Mouse (Mus musculus): ENCODE results near the gene Mag.

The Mag gene

GRCm38 (mm10) chr7:30878950-30879349 lies 35.7 kb downstream of the Mag start:
- DNase-seq (ENCODE audit: low read depth, low spot score), result no peak

DNA sequence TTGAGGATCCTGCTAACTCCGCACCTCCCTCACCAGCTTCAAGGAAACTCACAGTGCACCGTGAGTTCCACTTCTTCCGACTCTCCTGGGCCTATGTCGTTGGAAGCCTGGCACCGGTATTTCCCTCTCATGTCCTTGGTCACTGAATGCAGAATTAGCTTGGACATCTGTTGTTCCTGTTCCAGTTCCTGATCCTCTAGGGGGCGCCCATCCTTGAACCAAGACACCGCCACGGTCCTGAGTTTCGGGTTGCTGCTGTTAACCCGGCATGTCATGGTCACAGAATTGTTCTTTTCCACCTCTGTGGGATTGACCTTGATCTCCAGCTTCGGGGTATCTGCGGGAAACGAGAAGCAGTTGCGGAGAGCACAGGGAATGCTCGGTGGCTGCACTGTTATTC lies 41.6 kb downstream of the Mag start:
- no peak for DNase-seq (ENCODE audit: low read depth, low spot score)

- DNase-seq (ENCODE audit: low read depth, low spot score), result no peak
Measured at GRCm38 (mm10) chr7:30863386-30863785, 51.3 kb downstream of the Mag start.

DNA sequence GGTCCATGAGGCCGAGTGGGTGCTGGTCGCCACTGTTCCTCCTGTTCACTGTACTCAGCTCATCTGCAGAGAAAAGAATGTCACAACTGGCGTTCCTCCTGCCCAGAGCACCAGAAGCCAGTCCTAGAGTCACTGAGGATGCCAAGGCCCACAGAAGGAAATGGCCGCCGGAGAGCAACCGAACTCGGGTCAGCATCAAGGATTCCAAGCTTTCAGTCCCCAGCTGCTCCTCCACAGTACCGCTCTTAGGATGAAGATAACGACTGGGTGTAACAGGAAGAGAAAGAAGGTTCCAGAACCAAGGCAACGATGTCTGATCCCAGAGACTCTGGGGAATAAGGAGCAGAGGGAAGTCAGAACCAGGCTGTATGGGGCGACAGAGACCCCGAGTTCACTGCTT lies 53.2 kb downstream of the Mag start, which contains the start of gene Ffar1:
Gene Ffar1, minus strand, starts transcription at position 101 of the 400 bp plus-strand sequence.
- no peak for DNase-seq (ENCODE audit: low read depth, low spot score)

DNA sequence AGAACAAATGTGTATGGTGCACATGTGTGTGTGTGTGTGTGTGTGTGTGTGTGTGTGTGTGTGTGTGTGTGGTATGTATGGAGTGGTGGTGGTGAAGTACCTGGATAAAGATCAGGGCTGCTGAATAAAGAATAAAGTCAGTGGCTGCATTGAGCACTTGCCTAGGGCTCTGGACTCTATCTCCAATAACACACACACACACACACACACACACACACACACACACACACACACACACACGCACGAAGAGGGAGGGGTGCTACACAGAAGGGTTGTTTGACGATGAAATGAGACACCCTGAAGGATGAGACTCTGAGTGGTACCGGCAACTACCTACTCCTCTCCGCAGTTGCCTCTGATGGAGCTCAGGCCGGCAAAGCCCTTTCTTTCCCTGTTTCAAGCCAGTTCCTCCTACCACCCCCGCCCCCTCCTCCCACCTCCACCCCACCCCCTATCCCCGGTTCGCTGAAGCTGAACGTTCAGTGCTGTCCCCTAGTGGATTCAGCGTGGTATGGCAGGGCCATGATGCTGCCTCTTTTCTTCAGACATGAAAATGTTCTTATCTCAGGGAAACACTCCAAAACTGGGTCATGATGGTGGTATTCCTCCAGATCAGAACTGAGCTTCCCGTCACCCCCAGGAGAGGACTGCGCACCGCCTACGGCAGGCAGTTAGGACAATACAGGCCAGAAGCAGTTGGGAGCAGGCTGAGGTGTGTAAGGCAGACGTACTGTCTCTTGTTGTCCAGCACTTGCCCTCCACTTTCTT lies 54.9 kb downstream of the Mag start:
- no peak for DNase-seq (ENCODE audit: low read depth, low spot score)

DNA sequence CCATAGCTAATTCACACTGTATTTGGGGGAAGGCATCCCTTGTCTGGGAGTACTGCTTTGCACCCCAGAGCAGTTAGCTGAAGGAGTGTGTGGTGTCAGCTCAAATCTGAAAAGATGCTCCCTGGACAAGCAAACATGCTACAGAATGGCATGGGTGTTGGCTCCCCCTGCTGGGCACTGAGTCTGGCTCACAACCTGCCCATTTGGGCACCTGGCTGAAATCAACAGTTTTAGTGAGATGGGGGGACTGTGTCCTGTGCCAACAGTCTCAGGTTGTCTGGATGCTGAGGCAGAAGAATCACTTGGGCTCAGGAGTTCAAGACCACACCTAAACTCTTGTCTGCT lies 55.4 kb downstream of the Mag start:
- no peak for DNase-seq (ENCODE audit: low read depth, low spot score)

GRCm38 (mm10) chr7:30857746-30858145 lies 56.9 kb downstream of the Mag start:
- DNase-seq (ENCODE audit: low read depth, low spot score), result no peak

- no peak for DNase-seq (ENCODE audit: low read depth, low spot score)
Measured at GRCm38 (mm10) chr7:30856078-30856477, 58.6 kb downstream of the Mag start, which contains the start of gene Ffar3. Gene Ffar3, minus strand, starts transcription at chr7:30856178.

DNA sequence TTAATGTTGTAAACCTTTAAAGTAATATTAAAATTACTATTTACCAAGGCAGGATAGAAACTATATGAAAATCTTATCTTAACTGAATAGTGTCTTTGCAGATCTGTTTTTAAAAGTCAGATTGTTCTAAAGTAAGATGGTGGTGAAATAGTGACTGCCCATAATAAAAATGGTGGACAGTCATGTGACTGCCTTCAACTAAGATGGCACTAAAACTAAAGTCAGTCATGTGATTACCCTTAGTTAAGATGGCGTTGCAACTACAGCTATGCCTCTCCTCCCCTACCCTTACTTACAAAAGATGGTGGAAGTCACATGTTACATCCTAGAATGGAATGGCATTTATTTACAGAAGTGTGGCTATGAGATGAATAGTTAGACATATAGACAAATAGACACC lies 63.3 kb downstream of the Mag start:
- no peak for DNase-seq (ENCODE audit: low read depth, low spot score)

Data from c-Kit-negative CD71-positive TER-119-positive erythroid progenitor cells, embryonic 14.5 days (primary cell).